Mouse (Mus musculus) small intestine, adult 2 months (tissue): ENCODE results near the gene Vsx1.

ENCODE experiments used
- CTCF ChIP-seq: fragments of 200-500 bp; IDR thresholded peaks from 2 replicates; pipeline ENCODE4 v1.5.1; 2012; ENCODE audit warnings: low read depth, mild to moderate bottlenecking, control low read depth, inconsistent platforms, low read length, moderate library complexity, mixed read lengths; ENCODE audit not compliant: insufficient replicate concordance, insufficient read length; ENCODE audit errors: extremely low read depth
- POLR2A ChIP-seq: fragments of 200-500 bp; IDR thresholded peaks from 2 replicates; pipeline ENCODE4 v1.6.1; 2012; ENCODE audit warnings: low read depth, mild to moderate bottlenecking, control low read depth, inconsistent platforms, low read length, moderate library complexity

GRCm38 (mm10) chr2:150685389-150685788 lies 3.8 kb downstream of the Vsx1 start:
- TF ChIP-seq POLR2A (no peak), CTCF (no peak)
